ENCODE assay signal across 19 mouse cellular contexts in genomic region chr1:106799931-106800330, GRCm38 (mm10). TPM values are rescaled to one million over a fixed set of nuclear protein-coding genes. Genes with fewer than 3 reads are reported as not detected.
DNase-seq lines count a peak whose midpoint lies in the region; ATAC-seq and TF ChIP-seq lines count a peak whose summit lies in the region.
"Had no signal": no experiment of that assay in that cellular context is flagged by ENCODE, and none has a peak within 500 bp of the region (broad histone marks: within the 10 kb centered on the region; RNA-seq: fewer than 3 reads in every experiment).

No protein-coding gene starts in this region.

- no peak overlapping the region for H3K27ac ChIP-seq in heart, postnatal 0 days (ENCODE audit: low read depth)
- H3K27ac ChIP-seq in liver, postnatal 0 days (ENCODE audit: low read depth), result no peak overlapping the region
- H3K27ac ChIP-seq in liver, embryonic 12.5 days, result no peak overlapping the region
- H3K27ac ChIP-seq in ES-Bruce4 (ENCODE audit: insufficient read depth, low read length), result no peak overlapping the region
- H3K27ac ChIP-seq: forebrain, embryonic 10.5 days; heart, adult 2 months; heart, embryonic 15.5 days; midbrain, embryonic 10.5 days had no signal

- no peak overlapping the region for H3K9ac ChIP-seq in heart, postnatal 0 days (replicated peaks; ENCODE audit: low read depth, low read length)
- no peak overlapping the region for H3K9ac ChIP-seq in liver, postnatal 0 days (replicated peaks)
- no peak overlapping the region for H3K9ac ChIP-seq in liver, embryonic 12.5 days
- H3K9ac ChIP-seq in ES-Bruce4 (ENCODE audit: low read depth, poor library complexity, severe bottlenecking), result no peak overlapping the region
- H3K9ac ChIP-seq: heart, embryonic 15.5 days had no signal

- H3K4me3 ChIP-seq in heart, postnatal 0 days (ENCODE audit: low read depth, low read length), result no peak overlapping the region
- no peak overlapping the region for H3K4me3 ChIP-seq in liver, postnatal 0 days (ENCODE audit: low read depth, low read length)
- no peak overlapping the region for H3K4me3 ChIP-seq in liver, embryonic 12.5 days
- no peak overlapping the region for H3K4me3 ChIP-seq in ES-Bruce4 (ENCODE audit: low read depth, low read length)
- H3K4me3 ChIP-seq: forebrain, embryonic 10.5 days; heart, adult 2 months; heart, embryonic 15.5 days; midbrain, embryonic 10.5 days had no signal

- peak; percentile 19; the same call in 1 of the 2 replicates for TF ChIP-seq CTCF in heart, postnatal 0 days (IDR thresholded peaks at IDR 0.05; ENCODE audit: low read depth)
- TF ChIP-seq CTCF in liver, postnatal 0 days (IDR thresholded peaks at IDR 0.05; ENCODE audit: low read depth), result peak; percentile 30
- peak; percentile 46 for TF ChIP-seq CTCF in ES-Bruce4 (IDR thresholded peaks at IDR 0.05; ENCODE audit: low read depth, low read length)

- no peaks in the 10 kb centered on the region for H3K36me3 ChIP-seq in heart, postnatal 0 days (replicated peaks; ENCODE audit: control insufficient read depth, insufficient read depth, low read length)
- H3K36me3 ChIP-seq in liver, postnatal 0 days (replicated peaks; ENCODE audit: insufficient read depth, low read length), result no peaks in the 10 kb centered on the region
- no peaks in the 10 kb centered on the region for H3K36me3 ChIP-seq in liver, embryonic 12.5 days
- no peaks in the 10 kb centered on the region for H3K36me3 ChIP-seq in ES-Bruce4 (ENCODE audit: control insufficient read depth, insufficient read depth, low read length, poor library complexity, severe bottlenecking)
- H3K36me3 ChIP-seq: forebrain, embryonic 10.5 days; heart, embryonic 15.5 days; midbrain, embryonic 10.5 days had no signal

- no peak overlapping the region for H3K4me2 ChIP-seq in heart, postnatal 0 days (ENCODE audit: low read depth, low read length)
- H3K4me2 ChIP-seq in liver, postnatal 0 days (ENCODE audit: low read depth, low read length), result no peak overlapping the region
- H3K4me2 ChIP-seq in liver, embryonic 12.5 days, result no peak overlapping the region
- H3K4me2 ChIP-seq: heart, embryonic 15.5 days had no signal

- H3K4me1 ChIP-seq in heart, postnatal 0 days (ENCODE audit: control insufficient read depth, insufficient read depth), result peaks cover 13% of the 10 kb centered on the region; the same call in 1 of the 2 replicates
- 0 out of 2 replicates have a peak, but pooled peaks cover 4% of the 10 kb centered on the region for H3K4me1 ChIP-seq in liver, postnatal 0 days (ENCODE audit: insufficient read depth)
- peaks cover 11% of the 10 kb centered on the region for H3K4me1 ChIP-seq in liver, embryonic 12.5 days
- no peaks in the 10 kb centered on the region for H3K4me1 ChIP-seq in ES-Bruce4 (ENCODE audit: control insufficient read depth, insufficient read depth, low read length)

- H3K9me3 ChIP-seq in heart, postnatal 0 days (replicated peaks; ENCODE audit: control insufficient read depth, low read length), result no peaks in the 10 kb centered on the region
- no peaks in the 10 kb centered on the region for H3K9me3 ChIP-seq in liver, postnatal 0 days (ENCODE audit: low read length)
- H3K9me3 ChIP-seq in liver, embryonic 12.5 days (replicated peaks), result no peaks in the 10 kb centered on the region
- H3K9me3 ChIP-seq in ES-Bruce4 (replicated peaks; ENCODE audit: control insufficient read depth, insufficient read depth, low read length, poor library complexity, severe bottlenecking), result no peaks in the 10 kb centered on the region
- H3K9me3 ChIP-seq: forebrain, embryonic 10.5 days; heart, embryonic 15.5 days; midbrain, embryonic 10.5 days had no signal

- no peaks in the 10 kb centered on the region for H3K27me3 ChIP-seq in heart, postnatal 0 days (ENCODE audit: control insufficient read depth, insufficient read depth, low read length)
- no peaks in the 10 kb centered on the region for H3K27me3 ChIP-seq in liver, postnatal 0 days (ENCODE audit: insufficient read depth, low read length)
- H3K27me3 ChIP-seq in liver, embryonic 12.5 days (replicated peaks), result no peaks in the 10 kb centered on the region; the same call in 1 of the 2 replicates
- no peaks in the 10 kb centered on the region for H3K27me3 ChIP-seq in ES-Bruce4 (ENCODE audit: control insufficient read depth, insufficient read depth, low read length, poor library complexity, severe bottlenecking)
- H3K27me3 ChIP-seq: heart, embryonic 15.5 days had no signal

- no peak for TF ChIP-seq POLR2A in ES-Bruce4 (IDR thresholded peaks at IDR 0.05; ENCODE audit: insufficient read depth, low read length)

- intact Hi-C loops in heart, postnatal 36 days (cut with DNase I), result no loop called here

- WGBS in heart, postnatal 0 days, result 75% methylated on average over 3 of the region's 3 CpGs
- 76% methylated on average over 3 of the region's 3 CpGs for WGBS in liver, postnatal 0 days (ENCODE audit: insufficient replicate concordance)
- WGBS in liver, embryonic 12.5 days (ENCODE audit: insufficient replicate concordance), result 71% methylated on average over 3 of the region's 3 CpGs

- no peak for DNase-seq in heart, postnatal 0 days (ENCODE audit: low spot score)
- no peak for DNase-seq in heart, postnatal 36 days
- DNase-seq in liver, postnatal 0 days, result no peak
- no peak for DNase-seq in gastrocnemius, postnatal 25 days
- DNase-seq in MN1 (ENCODE audit: low spot score), result no peak
- DNase-seq: cerebellum, adult 8-10 months; gastrocnemius, postnatal 10 days; heart, adult 2 months; layer of hippocampus, postnatal 36 days; lung, adult 2 months; right cerebral cortex, postnatal 4 days; thymus, postnatal 36 days had no signal

- TF ChIP-seq EP300 in heart, postnatal 0 days (IDR thresholded peaks at IDR 0.05; ENCODE audit: low read depth), result no peak
- TF ChIP-seq EP300 in liver, postnatal 0 days (IDR thresholded peaks at IDR 0.05; ENCODE audit: low read depth), result no peak
- TF ChIP-seq EP300 in ES-Bruce4 (IDR thresholded peaks at IDR 0.05; ENCODE audit: insufficient read depth, low read depth, low read length), result no peak

- no peak for ATAC-seq in heart, postnatal 0 days (ENCODE audit: insufficient read depth, low read depth)
- ATAC-seq in liver, postnatal 0 days, result no peak
- no peak for ATAC-seq in liver, embryonic 12.5 days
- ATAC-seq in megakaryocyte progenitor cell, adult 5-6 weeks (replicated peaks; ENCODE audit: poor library complexity), result 0 out of 2 replicates have a peak, but pooled peaks have one; percentile 20
- ATAC-seq: inflammation-experienced regulatory T-cells, adult 6 months had no signal

RNA-seq across cellular contexts. Expression of gene Vps4b, which starts 3.4 kb away (rescaled TPM):
- total RNA-seq in heart, postnatal 0 days (2014; rRNA removed; ENCODE audit: low replicate concordance), result 17.5 and 30.3 TPM in 2 replicates
- 30.8 and 31.7 TPM in 2 replicates for polyA plus RNA-seq in heart, postnatal 0 days (2015; fragmentation: Nextera tagmentation; extraction: Ambion mirVana)
- total RNA-seq in heart, postnatal 36 days (2021), result 10 to 100 TPM; 31.3 to 33.8 TPM
- polyA plus RNA-seq in liver, postnatal 0 days (2015; fragmentation: Nextera tagmentation; extraction: Ambion mirVana), result 20.2 and 22.7 TPM in 2 replicates
- 34.5 and 35.9 TPM in 2 replicates for polyA plus RNA-seq in liver, embryonic 12.5 days (2016; fragmentation: Nextera tagmentation; extraction: Ambion mirVana)
- polyA plus RNA-seq in ES-Bruce4 (2011; ENCODE audit: insufficient read depth, insufficient read length, low read depth, missing spikeins), result 110 and 121 TPM in 2 replicates
- total RNA-seq in megakaryocyte progenitor cell, adult 5-6 weeks (2015), result 95.7 and 107 TPM in 2 replicates
- total RNA-seq in megakaryocyte progenitor cell, adult 5-6 weeks (2017), result 86.3 and 105 TPM in 2 replicates
- 10 to 100 TPM; 16.7 to 20.1 TPM for total RNA-seq in gastrocnemius, postnatal 25 days (2021)

RNA-seq across cellular contexts. Expression of gene Kdsr, which starts 40.4 kb away (rescaled TPM):
- total RNA-seq in heart, postnatal 0 days (2014; rRNA removed; ENCODE audit: low replicate concordance), result 6.4 and 7.1 TPM in 2 replicates
- 7.3 and 7.8 TPM in 2 replicates for polyA plus RNA-seq in heart, postnatal 0 days (2015; fragmentation: Nextera tagmentation; extraction: Ambion mirVana)
- total RNA-seq in heart, postnatal 36 days (2021), result 1 to 10 TPM; 8.4 to 8.6 TPM
- 7.3 and 8.0 TPM in 2 replicates for polyA plus RNA-seq in liver, postnatal 0 days (2015; fragmentation: Nextera tagmentation; extraction: Ambion mirVana)
- polyA plus RNA-seq in liver, embryonic 12.5 days (2016; fragmentation: Nextera tagmentation; extraction: Ambion mirVana), result 3.8 and 4.3 TPM in 2 replicates
- 49.3 and 52.5 TPM in 2 replicates for polyA plus RNA-seq in ES-Bruce4 (2011; ENCODE audit: insufficient read depth, insufficient read length, low read depth, missing spikeins)
- 11.3 and 12.8 TPM in 2 replicates for total RNA-seq in megakaryocyte progenitor cell, adult 5-6 weeks (2015)
- 32.4 and 36.6 TPM in 2 replicates for total RNA-seq in megakaryocyte progenitor cell, adult 5-6 weeks (2017)
- total RNA-seq in gastrocnemius, postnatal 25 days (2021), result 1 to 10 TPM; 3.7 to 4.8 TPM
